Mouse (Mus musculus): Measurements from ENCODE around the gene Tspan9.

Tspan9 gene

GRCm38 (mm10) chr6:128133679-128134191, 9.7 kb downstream of the Tspan9 start:
- no peak for DNase-seq (ENCODE audit: low spot score in 2 of 2)

GRCm38 (mm10) chr6:128132581-128132980, 10.8 kb downstream of the Tspan9 start:
- no peak for DNase-seq (ENCODE audit: low spot score in 2 of 2)

- no peak for DNase-seq (ENCODE audit: low spot score in 2 of 2)
These were observed 12.0 kb downstream of the Tspan9 start for GRCm38 (mm10) chr6:128131390-128131789.

DNA sequence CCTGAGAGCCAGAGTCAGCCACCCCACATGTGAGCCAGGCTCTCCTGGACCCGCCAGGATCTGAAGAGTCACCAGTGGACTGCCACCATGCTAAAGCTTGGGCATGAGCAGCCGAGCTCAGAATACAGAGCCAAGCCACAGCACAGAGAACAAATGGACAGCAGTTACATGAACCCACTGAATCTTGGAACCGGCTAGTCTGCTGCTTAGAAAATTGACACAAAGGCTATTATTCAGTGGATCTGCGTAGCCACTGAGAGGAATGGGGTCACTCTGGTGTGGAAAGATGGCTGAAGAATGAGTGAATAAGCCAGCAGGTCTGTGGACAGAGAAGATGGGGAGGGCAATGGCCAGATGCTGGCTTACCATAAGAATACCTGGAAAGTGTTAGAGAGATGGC, 12.7 kb downstream of the Tspan9 start:
- DNase-seq (ENCODE audit: low spot score in 2 of 2) = no peak

GRCm38 (mm10) chr6:128129382-128129781, 14.0 kb downstream of the Tspan9 start:
- DNase-seq (ENCODE audit: low spot score in 2 of 2) = no peak

- DNase-seq (ENCODE audit: low spot score in 2 of 2) = no peak
These were observed 16.1 kb downstream of the Tspan9 start for GRCm38 (mm10) chr6:128127312-128127711.

GRCm38 (mm10) chr6:128126876-128127275, 16.5 kb downstream of the Tspan9 start:
- no peak for DNase-seq (ENCODE audit: low spot score in 2 of 2)

GRCm38 (mm10) chr6:128125464-128125863, 17.9 kb downstream of the Tspan9 start:
- DNase-seq (ENCODE audit: low spot score in 2 of 2) = no peak

- no peak for DNase-seq (ENCODE audit: low spot score in 2 of 2)
These were observed 19.0 kb downstream of the Tspan9 start for GRCm38 (mm10) chr6:128124222-128124971.

DNA sequence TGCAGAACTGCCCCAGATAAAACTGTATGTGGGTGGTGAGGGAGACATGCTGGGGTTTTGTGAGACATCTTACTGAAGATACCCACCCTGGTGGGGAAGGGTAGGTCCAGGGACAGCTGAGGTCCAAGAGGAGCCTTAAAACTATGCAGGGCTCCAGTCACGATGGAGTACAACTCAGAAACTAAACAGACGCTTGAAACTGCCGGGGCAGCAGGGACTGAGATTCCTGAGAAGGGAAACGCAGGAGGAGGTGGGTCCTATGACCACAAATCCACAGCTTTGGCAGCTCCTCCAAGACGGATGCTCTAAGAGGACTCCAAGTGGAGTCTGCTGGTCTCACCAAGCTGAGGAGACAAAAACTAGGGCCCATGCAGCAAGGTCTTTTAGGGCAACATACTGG, 21.3 kb downstream of the Tspan9 start:
- DNase-seq (ENCODE audit: low spot score in 2 of 2) = no peak

DNA sequence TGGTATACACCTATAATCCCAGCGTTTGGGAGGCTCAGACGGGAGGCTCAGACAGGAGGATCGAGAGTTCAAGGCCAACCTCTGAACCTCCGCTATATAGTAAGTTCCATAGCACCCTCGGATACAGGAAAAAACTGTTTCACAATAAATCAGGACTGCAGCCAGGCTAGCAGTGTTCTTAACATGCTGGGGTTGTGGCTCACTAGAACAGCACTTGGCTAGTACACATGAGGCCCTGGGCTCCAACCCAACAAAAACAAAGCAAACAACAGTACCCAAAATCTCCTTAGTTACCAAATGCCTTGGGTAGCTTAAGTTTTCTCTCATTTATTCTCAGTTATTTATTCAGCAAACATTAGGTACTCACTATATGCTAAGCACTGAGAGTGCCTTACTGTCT, 21.7 kb downstream of the Tspan9 start:
- no peak for DNase-seq (ENCODE audit: low spot score in 2 of 2)

DNA sequence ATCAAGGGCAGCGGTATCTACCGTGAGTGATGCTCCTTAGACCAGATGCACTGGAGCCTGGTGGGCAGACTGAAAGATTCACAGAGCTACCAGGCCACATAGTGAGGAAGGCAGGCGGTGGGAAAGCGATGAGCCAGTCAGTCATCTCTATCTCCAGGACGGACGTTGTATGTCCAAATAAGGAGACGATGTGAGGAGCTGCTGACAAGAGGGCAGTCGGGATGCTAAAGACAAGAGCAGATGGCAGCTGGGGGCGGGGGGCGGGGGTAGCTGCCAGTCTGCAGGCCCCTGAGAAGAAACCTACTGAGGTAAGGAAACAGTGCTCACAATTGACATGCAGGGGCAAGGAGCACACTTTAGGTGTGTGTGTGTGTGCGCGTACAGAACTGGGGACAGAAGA, 22.6 kb downstream of the Tspan9 start:
- no peak for DNase-seq (ENCODE audit: low spot score in 2 of 2)

- no peak for DNase-seq (ENCODE audit: low spot score in 2 of 2)
These were observed 24.6 kb downstream of the Tspan9 start for GRCm38 (mm10) chr6:128118670-128119230.

- DNase-seq (ENCODE audit: low spot score in 2 of 2) = no peak
These were observed 26.4 kb downstream of the Tspan9 start for GRCm38 (mm10) chr6:128116836-128117542.

DNA sequence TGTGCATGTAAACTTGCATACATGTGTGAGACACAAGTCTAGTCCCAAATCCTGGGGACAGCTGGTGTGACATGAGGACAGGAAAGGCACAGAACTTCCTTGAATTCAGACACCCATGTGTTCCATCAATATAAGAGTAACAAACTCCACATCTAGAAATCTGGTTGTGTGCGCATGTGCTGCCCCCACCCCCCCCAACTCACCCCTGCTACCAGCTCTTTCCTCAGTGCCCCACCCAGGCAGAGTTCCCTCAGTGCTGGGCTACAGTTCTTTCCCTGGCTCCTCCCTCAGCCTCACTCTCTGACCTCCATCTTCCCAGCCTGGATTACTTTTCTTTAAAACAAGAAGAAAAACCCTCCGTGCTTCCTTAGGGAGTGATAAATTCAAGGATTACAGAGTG, 27.1 kb downstream of the Tspan9 start:
- no peak for DNase-seq (ENCODE audit: low spot score in 2 of 2)

DNA sequence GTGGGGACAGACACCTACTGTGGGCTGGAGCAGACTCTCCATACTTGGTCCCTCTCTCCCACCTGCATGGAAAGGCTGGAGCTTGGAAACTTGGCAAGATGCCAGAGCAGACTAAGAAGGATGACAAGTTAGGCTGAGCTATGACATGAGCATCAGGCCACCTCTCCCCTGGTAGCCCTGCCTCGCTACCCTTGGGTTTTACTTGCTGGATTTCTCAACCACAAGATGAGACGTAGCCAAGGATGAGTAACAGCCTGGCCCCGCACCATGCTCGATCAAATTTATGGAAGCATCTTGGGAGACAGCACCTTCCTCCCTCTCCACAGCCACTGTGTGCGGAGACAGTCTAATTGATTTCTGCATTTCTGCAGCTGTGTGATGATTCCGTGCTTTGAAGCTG, 28.3 kb downstream of the Tspan9 start:
- DNase-seq (ENCODE audit: low spot score in 2 of 2) = no peak

- no peak for DNase-seq (ENCODE audit: low spot score in 2 of 2)
These were observed 30.8 kb downstream of the Tspan9 start for GRCm38 (mm10) chr6:128112605-128113004.

DNA sequence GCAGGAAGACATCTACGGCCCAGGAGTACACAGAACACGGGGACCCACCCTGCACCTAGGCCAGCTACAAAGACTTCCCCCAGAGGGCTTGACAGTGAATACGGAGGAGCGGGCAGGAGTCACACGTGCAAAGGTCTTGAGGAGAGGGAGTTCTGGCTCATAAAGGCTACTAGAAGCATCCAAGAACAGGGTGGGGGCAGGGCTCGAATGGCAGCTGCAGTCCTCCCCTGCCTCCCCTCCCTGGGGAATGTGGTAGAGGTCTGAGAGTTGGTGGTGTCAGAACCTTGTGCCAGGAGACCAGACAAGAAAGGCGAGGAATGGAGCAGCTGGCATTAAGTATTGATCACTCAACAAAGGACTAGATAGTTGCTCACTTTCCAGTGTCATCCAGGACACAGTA, 31.6 kb downstream of the Tspan9 start:
- DNase-seq (ENCODE audit: low spot score in 2 of 2) = no peak

- no peak for DNase-seq (ENCODE audit: low spot score in 2 of 2)
These were observed 34.9 kb downstream of the Tspan9 start for GRCm38 (mm10) chr6:128108324-128109035.

DNA sequence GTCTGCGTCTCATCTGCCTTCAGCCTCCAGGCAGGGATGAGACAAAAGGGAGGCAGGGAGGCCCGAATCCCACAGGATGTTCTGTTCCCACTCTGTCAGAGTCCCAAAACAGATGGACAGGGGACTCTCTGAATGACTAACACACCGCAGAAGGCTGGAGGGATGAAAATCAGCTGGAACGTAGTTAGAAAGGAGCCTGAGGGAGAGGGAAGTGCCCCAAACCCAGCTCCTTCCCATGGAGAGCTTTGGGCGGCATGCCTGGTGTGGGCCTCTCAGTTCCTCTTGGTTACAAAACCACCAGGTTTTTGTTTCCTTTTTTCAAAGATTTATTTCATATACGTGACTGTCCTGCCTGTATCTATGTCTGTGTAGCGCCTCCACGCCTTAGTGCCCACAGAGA, 35.7 kb downstream of the Tspan9 start:
- no peak for DNase-seq (ENCODE audit: low spot score in 2 of 2)

DNA sequence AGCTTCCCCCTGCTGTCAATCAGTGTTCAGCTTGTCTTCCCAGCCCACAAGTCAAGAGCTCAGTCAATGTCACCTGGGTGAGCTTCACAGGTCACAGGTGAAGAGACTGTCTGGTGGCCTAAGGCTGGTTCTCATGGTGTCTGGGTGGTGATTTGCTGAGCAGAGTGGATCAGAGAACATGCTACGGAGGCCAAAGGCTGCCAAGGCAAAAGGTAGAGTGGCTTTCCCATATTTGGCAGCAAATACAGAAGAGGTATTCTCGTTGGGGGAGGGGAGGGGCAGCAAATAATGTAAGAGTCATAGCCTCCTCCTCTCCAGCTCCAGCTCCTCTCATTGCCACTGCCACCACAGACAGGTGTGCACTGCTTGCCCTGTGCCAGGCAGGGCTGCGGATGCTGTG, 37.2 kb downstream of the Tspan9 start:
- no peak for DNase-seq (ENCODE audit: low spot score in 2 of 2)

DNA sequence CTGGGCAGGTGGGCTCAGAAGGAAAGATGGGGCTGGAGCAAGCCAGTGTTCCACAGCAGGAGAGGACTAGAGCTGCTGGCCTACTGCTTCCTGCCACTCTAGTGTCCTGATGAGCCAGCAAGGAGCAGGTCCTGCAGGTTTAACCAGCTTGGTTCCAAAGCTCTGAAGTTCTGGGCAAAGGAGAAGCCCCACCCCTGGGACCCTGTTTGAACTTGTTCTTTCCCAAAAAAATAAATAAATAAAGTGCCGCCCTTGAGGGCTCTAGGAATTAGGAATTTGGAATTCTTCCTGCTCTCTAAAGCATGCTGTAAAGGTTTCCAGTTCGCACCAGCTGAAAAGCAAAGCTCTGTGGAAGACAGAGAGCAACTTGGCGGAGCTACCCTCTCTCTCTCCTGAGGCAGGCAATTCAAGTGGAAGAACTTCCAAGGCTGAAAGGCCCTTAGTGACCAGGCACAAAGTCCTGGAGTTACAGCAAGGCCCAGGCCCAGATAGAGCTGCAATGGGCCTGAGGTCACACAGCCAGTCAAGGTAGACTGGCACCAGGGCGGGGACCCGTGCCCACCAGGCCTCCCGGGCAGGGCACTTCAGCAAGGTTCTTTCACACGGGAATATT, 38.6 kb downstream of the Tspan9 start:
- no peak for DNase-seq (ENCODE audit: low spot score in 2 of 2)
